11 mouse cellular contexts compared by ENCODE assay signal in genomic region chr3:26970529-26970928, GRCm38 (mm10).
"Had no signal": no experiment of that assay in that cellular context is flagged by ENCODE, and none has a peak within 500 bp of the region (broad histone marks: within the 10 kb centered on the region; RNA-seq: fewer than 3 reads in every experiment).

No protein-coding gene starts in this region.

- ATAC-seq: liver, postnatal 0 days had no signal

- H3K9ac ChIP-seq: limb, embryonic 12.5 days; liver, embryonic 13.5 days; liver, postnatal 0 days; lung, embryonic 15.5 days; midbrain, embryonic 12.5 days; neural tube, embryonic 12.5 days had no signal

- H3K4me3 ChIP-seq: limb, embryonic 12.5 days; liver, embryonic 13.5 days; lung, embryonic 15.5 days; midbrain, embryonic 12.5 days; myocyte; neural tube, embryonic 12.5 days had no signal

- H3K27ac ChIP-seq: kidney, postnatal 0 days; limb, embryonic 12.5 days; liver, embryonic 13.5 days; lung, embryonic 15.5 days; midbrain, embryonic 12.5 days; neural tube, embryonic 12.5 days; stomach, postnatal 0 days had no signal

- H3K4me1 ChIP-seq: limb, embryonic 12.5 days; liver, embryonic 13.5 days; lung, embryonic 15.5 days; midbrain, embryonic 12.5 days; neural tube, embryonic 12.5 days had no signal

- H3K9me3 ChIP-seq: limb, embryonic 12.5 days; liver, embryonic 13.5 days; lung, embryonic 15.5 days; midbrain, embryonic 12.5 days; neural tube, embryonic 12.5 days had no signal

- DNase-seq: layer of hippocampus, postnatal 36 days; liver; liver, embryonic 13.5 days; liver, postnatal 0 days had no signal

- H3K36me3 ChIP-seq: limb, embryonic 12.5 days; liver, embryonic 13.5 days; lung, embryonic 15.5 days; midbrain, embryonic 12.5 days; neural tube, embryonic 12.5 days had no signal
